Mouse (Mus musculus): Measurements from ENCODE around the gene Prpf38b. TPM values are rescaled to one million over a fixed set of nuclear protein-coding genes. Genes with fewer than 3 reads are reported as not detected.

Prpf38b gene
- polyA plus RNA-seq, 1 experiment from 2014 or later = 67.1 TPM

- WGBS = 83% methylated on average over 3 of the region's 3 CpGs
- Histone ChIP-seq H3K9ac (replicated peaks) (no peak overlapping the region), H3K4me1 (replicated peaks) (no peaks in the 10 kb centered on the region), H3K9me3 (no peaks in the 10 kb centered on the region), H3K36me3 (no peaks in the 10 kb centered on the region), H3K27me3 (no peaks in the 10 kb centered on the region), H3K4me2 (replicated peaks) (no peak overlapping the region), H3K27ac (no peak overlapping the region), H3K4me3 (replicated peaks) (no peak overlapping the region)
- no peak for ATAC-seq
Observed at GRCm38 (mm10) chr3:108920442-108921070, 9.0 kb upstream of the Prpf38b start.

GRCm38 (mm10) chr3:108918852-108919251 is 7.3 kb upstream of the Prpf38b start:
- H3K36me3 ChIP-seq = no peaks in the 10 kb centered on the region
- no peaks in the 10 kb centered on the region for H3K9me3 ChIP-seq
- WGBS = 93% methylated on average over 1 of the region's 1 CpGs
- H3K4me2 ChIP-seq (replicated peaks) = no peak overlapping the region
- no peak overlapping the region for H3K4me3 ChIP-seq (replicated peaks)
- no peaks in the 10 kb centered on the region for H3K27me3 ChIP-seq
- no peaks in the 10 kb centered on the region for H3K4me1 ChIP-seq (replicated peaks)
- no peak overlapping the region for H3K27ac ChIP-seq
- H3K9ac ChIP-seq (replicated peaks) = no peak overlapping the region
- ATAC-seq = no peak

- Histone ChIP-seq H3K27ac (no peak overlapping the region), H3K9me3 (no peaks in the 10 kb centered on the region), H3K36me3 (no peaks in the 10 kb centered on the region), H3K9ac (replicated peaks) (no peak overlapping the region), H3K4me1 (replicated peaks) (no peaks in the 10 kb centered on the region), H3K4me2 (replicated peaks) (no peak overlapping the region), H3K27me3 (no peaks in the 10 kb centered on the region), H3K4me3 (replicated peaks) (no peak overlapping the region)
- WGBS = 51% methylated on average over 3 of the region's 3 CpGs
- no peak for ATAC-seq
Observed at GRCm38 (mm10) chr3:108917986-108918385, 6.5 kb upstream of the Prpf38b start.

GRCm38 (mm10) chr3:108916857-108917256 is 5.3 kb upstream of the Prpf38b start:
- H3K9ac ChIP-seq (replicated peaks) = no peak overlapping the region
- H3K27ac ChIP-seq = no peak overlapping the region
- H3K4me2 ChIP-seq (replicated peaks) = no peak overlapping the region
- no peaks in the 10 kb centered on the region for H3K9me3 ChIP-seq
- peaks cover 5% of the 10 kb centered on the region; the same call in 1 of the 2 replicates for H3K4me1 ChIP-seq (replicated peaks)
- H3K4me3 ChIP-seq (replicated peaks) = no peak overlapping the region
- no peaks in the 10 kb centered on the region for H3K27me3 ChIP-seq
- WGBS = 42% methylated on average over 4 of the region's 4 CpGs
- H3K36me3 ChIP-seq = no peaks in the 10 kb centered on the region
- ATAC-seq = no peak

GRCm38 (mm10) chr3:108915999-108916398 is 4.5 kb upstream of the Prpf38b start:
- H3K27me3 ChIP-seq = no peaks in the 10 kb centered on the region
- no peaks in the 10 kb centered on the region for H3K9me3 ChIP-seq
- H3K4me1 ChIP-seq (replicated peaks) = peaks cover 5% of the 10 kb centered on the region; the same call in 1 of the 2 replicates
- no peak overlapping the region for H3K4me2 ChIP-seq (replicated peaks)
- no peaks in the 10 kb centered on the region for H3K36me3 ChIP-seq
- WGBS = 87% methylated on average over 1 of the region's 1 CpGs
- H3K9ac ChIP-seq (replicated peaks) = no peak overlapping the region
- no peak overlapping the region for H3K4me3 ChIP-seq (replicated peaks)
- no peak for ATAC-seq
- no peak overlapping the region for H3K27ac ChIP-seq

GRCm38 (mm10) chr3:108911081-108911547 is 413 bp downstream of the Prpf38b start:
- Histone ChIP-seq H3K9ac (replicated peaks) (peak overlapping the region; percentile 92), H3K4me3 (replicated peaks) (peak overlapping the region; percentile 95), H3K9me3 (no peaks in the 10 kb centered on the region), H3K36me3 (peaks cover 10% of the 10 kb centered on the region; the same call in 1 of the 2 replicates), H3K27ac (peak overlapping the region; percentile 97), H3K4me2 (replicated peaks) (peak overlapping the region; percentile 99), H3K4me1 (replicated peaks) (peaks cover 27% of the 10 kb centered on the region), H3K27me3 (no peaks in the 10 kb centered on the region)
- WGBS = 0% methylated on average over 44 of the region's 44 CpGs
- ATAC-seq = peak; percentile 90

GRCm38 (mm10) chr3:108910303-108911080 is 1.0 kb downstream of the Prpf38b start:
- Histone ChIP-seq H3K4me1 (replicated peaks) (peaks cover 27% of the 10 kb centered on the region), H3K4me2 (replicated peaks) (peak overlapping the region; percentile 99), H3K4me3 (replicated peaks) (peak overlapping the region; percentile 95), H3K9ac (replicated peaks) (peak overlapping the region; percentile 92), H3K27me3 (no peaks in the 10 kb centered on the region), H3K9me3 (no peaks in the 10 kb centered on the region), H3K36me3 (peaks cover 14% of the 10 kb centered on the region), H3K27ac (peak overlapping the region; percentile 97)
- no peak for ATAC-seq
- under 1% methylated on average over 32 of the region's 32 CpGs for WGBS

GRCm38 (mm10) chr3:108902934-108903333 is 8.6 kb downstream of the Prpf38b start:
- no peak for ATAC-seq
- H3K4me3 ChIP-seq (replicated peaks) = no peak overlapping the region
- H3K27ac ChIP-seq = no peak overlapping the region
- H3K4me2 ChIP-seq (replicated peaks) = no peak overlapping the region
- H3K9me3 ChIP-seq = no peaks in the 10 kb centered on the region
- H3K4me1 ChIP-seq (replicated peaks) = no peaks in the 10 kb centered on the region
- 95% methylated on average over 6 of the region's 6 CpGs for WGBS
- H3K9ac ChIP-seq (replicated peaks) = no peak overlapping the region
- H3K27me3 ChIP-seq = no peaks in the 10 kb centered on the region
- H3K36me3 ChIP-seq = peaks cover 54% of the 10 kb centered on the region

- no peak overlapping the region for H3K4me3 ChIP-seq (replicated peaks)
- no peaks in the 10 kb centered on the region for H3K4me1 ChIP-seq (replicated peaks)
- H3K9me3 ChIP-seq = no peaks in the 10 kb centered on the region
- no peak overlapping the region for H3K27ac ChIP-seq
- peaks cover 50% of the 10 kb centered on the region for H3K36me3 ChIP-seq
- no peak overlapping the region for H3K4me2 ChIP-seq (replicated peaks)
- no peak for ATAC-seq
- 57% methylated on average over 2 of the region's 2 CpGs for WGBS
- H3K27me3 ChIP-seq = no peaks in the 10 kb centered on the region
- H3K9ac ChIP-seq (replicated peaks) = no peak overlapping the region
Observed at GRCm38 (mm10) chr3:108902038-108902437, 9.5 kb downstream of the Prpf38b start.

- H3K4me3 ChIP-seq (replicated peaks) = no peak overlapping the region
- no peak for ATAC-seq
- 83% methylated on average over 5 of the region's 5 CpGs for WGBS
Observed at GRCm38 (mm10) chr3:108900681-108901080, 10.8 kb downstream of the Prpf38b start.

GRCm38 (mm10) chr3:108900147-108900546 is 11.4 kb downstream of the Prpf38b start:
- Histone ChIP-seq H3K27me3 (no peaks in the 10 kb centered on the region), H3K27ac (no peak overlapping the region), H3K4me1 (replicated peaks) (no peaks in the 10 kb centered on the region), H3K9me3 (no peaks in the 10 kb centered on the region), H3K9ac (replicated peaks) (no peak overlapping the region), H3K4me3 (replicated peaks) (no peak overlapping the region), H3K4me2 (replicated peaks) (no peak overlapping the region), H3K36me3 (peaks cover 43% of the 10 kb centered on the region)
- ATAC-seq = no peak
- WGBS = 89% methylated on average over 3 of the region's 3 CpGs

More at GRCm38 (mm10) chr3:108900681-108901080, 10.8 kb downstream of the Prpf38b start:
- no peaks in the 10 kb centered on the region for H3K9me3 ChIP-seq
- no peaks in the 10 kb centered on the region for H3K4me1 ChIP-seq (replicated peaks)
- no peak overlapping the region for H3K9ac ChIP-seq (replicated peaks)
- H3K36me3 ChIP-seq = peaks cover 46% of the 10 kb centered on the region
- H3K4me2 ChIP-seq (replicated peaks) = no peak overlapping the region
- H3K27ac ChIP-seq = no peak overlapping the region
- no peaks in the 10 kb centered on the region for H3K27me3 ChIP-seq

- H3K27ac ChIP-seq = no peak overlapping the region
- no peaks in the 10 kb centered on the region for H3K9me3 ChIP-seq
- H3K27me3 ChIP-seq = no peaks in the 10 kb centered on the region
- H3K36me3 ChIP-seq = peaks cover 28% of the 10 kb centered on the region
- 94% methylated on average over 4 of the region's 4 CpGs for WGBS
- no peaks in the 10 kb centered on the region for H3K4me1 ChIP-seq (replicated peaks)
- no peak overlapping the region for H3K4me3 ChIP-seq (replicated peaks)
- no peak for ATAC-seq
- no peak overlapping the region for H3K4me2 ChIP-seq (replicated peaks)
- no peak overlapping the region for H3K9ac ChIP-seq (replicated peaks)
Observed at GRCm38 (mm10) chr3:108898640-108899039, 12.9 kb downstream of the Prpf38b start.

Data from midbrain, embryonic 13.5 days (tissue).